Mouse (Mus musculus) erythroblast, adult 5-6 weeks (primary cell): ENCODE measurements around the gene Hspa4l. TPM values are rescaled to one million over a fixed set of nuclear protein-coding genes. Genes with fewer than 3 reads are reported as not detected.
"Not testable (repeated sequence)": the region's sequence is repeated elsewhere in the genome, so short reads cannot be mapped to it uniquely, and the experiment has no call there.

Source experiments
- ATAC-seq: replicated peaks from 2 replicates; pipeline ENCODE4 v1.8.0; 2016; ENCODE audit warnings: moderate number of reproducible peaks, mild to moderate bottlenecking, moderate TSS enrichment, inconsistent platforms; ENCODE audit not compliant: poor library complexity, low FRiP score, severe bottlenecking
- total RNA-seq, 2 experiments: library from RNA; stranded (forward) in 1 of 2; stranded (reverse) in 1 of 2; fragments of 150-400 nt in 1 of 2; fragments of 200-764, 138-1000 nt in 1 of 2; gene quantifications; 2 replicates each; pipeline versions ENCODE4 v1.2.3 to v1.2.4; 2015 to 2017; ENCODE audit warnings: low replicate concordance in 2 of 2

The Hspa4l gene
- total RNA-seq, 2 experiments from 2014 or later, result 13.8 to 39.0 TPM

- ATAC-seq, result no peak
Measured at GRCm38 (mm10) chr3:40808686-40809085, 64.4 kb downstream of the Hspa4l start.

GRCm38 (mm10) chr3:40809894-40810293 lies 65.6 kb downstream of the Hspa4l start:
- no peak for ATAC-seq

- ATAC-seq, result no peak
Measured at GRCm38 (mm10) chr3:40813275-40813674, 69.0 kb downstream of the Hspa4l start.

- ATAC-seq, result not testable (repeated sequence)
Measured at GRCm38 (mm10) chr3:40845521-40845920, 101.2 kb downstream of the Hspa4l start.

Other genes starting within 250 kb of the Hspa4l start
- gene Intu, start 213.2 kb upstream of the Hspa4l start, total RNA-seq (2015; ENCODE audit: low replicate concordance), result 0.42 and 2.7 TPM in 2 replicates
- gene Intu, start 213.2 kb upstream of the Hspa4l start, total RNA-seq (2017; ENCODE audit: low replicate concordance), result 0.43 and 0.56 TPM in 2 replicates
- gene Slc25a31, start 35.6 kb upstream of the Hspa4l start, total RNA-seq (2015; ENCODE audit: low replicate concordance), result not detected in 2 replicates
- gene Slc25a31, start 35.6 kb upstream of the Hspa4l start, total RNA-seq (2017; ENCODE audit: low replicate concordance), result not detected in 2 replicates
- gene Plk4, start 55.5 kb downstream of the Hspa4l start, total RNA-seq (2015; ENCODE audit: low replicate concordance), result 24.2 and 36.8 TPM in 2 replicates
- gene Plk4, start 55.5 kb downstream of the Hspa4l start, total RNA-seq (2017; ENCODE audit: low replicate concordance), result 29.6 and 33.0 TPM in 2 replicates
- gene Mfsd8, start 102.4 kb downstream of the Hspa4l start, total RNA-seq (2015; ENCODE audit: low replicate concordance), result 8.3 and 10.0 TPM in 2 replicates
- gene Mfsd8, start 102.4 kb downstream of the Hspa4l start, total RNA-seq (2017; ENCODE audit: low replicate concordance), result 5.6 and 6.6 TPM in 2 replicates
- gene Abhd18, start 102.5 kb downstream of the Hspa4l start, total RNA-seq (2015; ENCODE audit: low replicate concordance), result 17.7 and 23.8 TPM in 2 replicates
- 34.3 and 36.9 TPM in 2 replicates for gene Abhd18, start 102.5 kb downstream of the Hspa4l start, total RNA-seq (2017; ENCODE audit: low replicate concordance)
- not detected in 2 replicates for gene 1700034I23Rik, start 158.0 kb downstream of the Hspa4l start, total RNA-seq (2015; ENCODE audit: low replicate concordance)
- not detected in 2 replicates for gene 1700034I23Rik, start 158.0 kb downstream of the Hspa4l start, total RNA-seq (2017; ENCODE audit: low replicate concordance)
- gene Larp1b, start 205.3 kb downstream of the Hspa4l start, total RNA-seq (2015; ENCODE audit: low replicate concordance), result 36.2 and 46.3 TPM in 2 replicates
- 48.1 and 70.5 TPM in 2 replicates for gene Larp1b, start 205.3 kb downstream of the Hspa4l start, total RNA-seq (2017; ENCODE audit: low replicate concordance)